Mouse (Mus musculus) frontal cortex, postnatal 14 days (tissue): Measurements from ENCODE around the gene Tmem45a.
"Not testable (repeated sequence)": the region's sequence is repeated elsewhere in the genome, so short reads cannot be mapped to it uniquely, and the experiment has no call there.

Experiments
- DNase-seq, 2 experiments: peaks; one replicate each; pipeline ENCODE4 v3.0.0; 2022; ENCODE audit warnings: low spot score in 2 of 2

The Tmem45a gene

DNA sequence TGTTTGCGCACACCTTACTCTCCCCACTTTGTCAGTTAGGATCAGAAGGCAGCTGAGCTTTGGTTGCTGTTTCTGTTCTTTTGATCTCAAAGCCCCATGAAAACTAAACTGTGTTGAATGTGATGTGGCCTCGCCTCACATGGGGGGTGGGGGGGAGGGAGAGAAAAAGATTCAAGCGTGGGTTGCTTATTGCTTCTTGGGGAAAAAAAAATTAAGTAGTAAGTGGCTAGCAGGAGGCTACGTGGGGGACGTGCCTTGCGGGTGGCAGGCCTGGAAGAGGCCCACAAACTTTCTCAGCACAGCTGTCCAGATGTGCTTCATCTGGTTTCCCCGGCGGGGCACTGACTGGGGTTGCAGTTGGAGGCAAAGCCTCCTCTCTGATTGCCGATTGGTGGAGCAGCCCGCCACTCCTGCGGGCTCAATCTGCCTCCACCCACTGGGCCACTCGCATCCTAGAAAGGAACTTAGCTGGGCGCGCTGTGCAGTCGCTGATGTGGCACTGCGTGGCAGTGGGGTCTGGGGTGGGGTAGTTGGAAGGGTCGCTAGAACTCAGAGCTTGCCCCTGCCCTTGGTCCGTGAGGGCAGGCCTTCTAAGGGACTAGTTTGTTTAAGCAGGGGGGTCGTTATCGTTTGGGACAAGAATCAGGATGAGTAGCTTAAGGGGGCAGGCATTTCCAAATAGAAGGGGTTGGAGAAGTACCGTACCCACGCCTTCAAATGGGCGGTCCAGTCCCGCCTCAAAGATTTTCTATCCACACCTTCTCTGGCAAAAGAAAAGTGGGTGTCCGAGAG, at the start of gene Tmem45a:
Tmem45a (minus strand) TSS at position 343 of the 792 bp plus-strand sequence.
- peak; percentile 58 to 70 for DNase-seq

DNA sequence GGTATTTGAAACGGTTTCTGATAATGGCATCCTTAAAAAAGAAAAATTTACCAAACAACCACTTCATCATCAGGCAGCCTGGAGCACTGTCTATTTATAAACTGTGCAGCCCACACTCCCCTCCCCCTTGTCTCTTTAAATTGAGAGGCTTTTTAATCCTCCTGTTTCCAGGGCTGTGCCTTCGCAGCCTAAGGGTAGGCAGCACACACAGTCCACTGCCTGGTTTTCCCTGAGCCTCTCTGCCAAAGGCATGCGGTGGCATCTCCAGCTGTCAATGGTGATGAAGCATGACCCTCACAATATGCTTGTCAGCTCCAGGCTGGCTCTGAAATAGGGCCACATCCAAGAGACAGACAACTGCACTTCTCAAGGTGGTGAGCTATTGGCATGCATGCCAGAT, 42.1 kb upstream of the Tmem45a start, which contains the start of gene Lnp1:
Lnp1 (minus strand) TSS at position 39 of the 400 bp plus-strand sequence.
- DNase-seq = no peak

DNA sequence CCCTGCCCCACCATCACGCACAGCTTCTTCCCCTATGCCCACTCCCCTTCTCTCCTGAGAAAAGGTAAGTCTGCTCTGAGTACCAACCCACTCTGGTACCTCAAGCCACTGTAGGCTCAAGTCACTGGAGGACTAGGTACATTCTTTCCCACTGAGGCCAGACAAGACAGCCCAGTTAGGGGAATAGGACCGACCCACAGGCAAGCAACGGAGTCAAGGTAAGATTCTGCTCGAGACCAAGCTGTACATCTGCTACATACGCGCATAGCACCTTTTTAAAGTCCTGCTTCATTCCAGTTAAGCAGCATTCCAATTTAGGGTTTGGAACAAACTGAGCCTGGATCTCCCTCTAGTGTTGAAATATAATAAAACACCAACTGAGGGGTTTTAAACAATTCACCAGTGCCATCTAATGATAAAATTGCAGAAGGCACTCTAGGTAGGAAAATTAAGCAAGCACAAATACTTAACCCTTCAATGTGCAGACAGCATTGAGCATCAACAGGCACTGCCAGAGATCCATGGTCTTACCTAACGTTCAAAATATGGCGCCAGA, 34.2 kb upstream of the Tmem45a start:
- peak in 1 of 2 experiments; percentile 10 for DNase-seq

GRCm38 (mm10) chr16:56917230-56917629, 31.3 kb upstream of the Tmem45a start:
- no peak for DNase-seq

DNA sequence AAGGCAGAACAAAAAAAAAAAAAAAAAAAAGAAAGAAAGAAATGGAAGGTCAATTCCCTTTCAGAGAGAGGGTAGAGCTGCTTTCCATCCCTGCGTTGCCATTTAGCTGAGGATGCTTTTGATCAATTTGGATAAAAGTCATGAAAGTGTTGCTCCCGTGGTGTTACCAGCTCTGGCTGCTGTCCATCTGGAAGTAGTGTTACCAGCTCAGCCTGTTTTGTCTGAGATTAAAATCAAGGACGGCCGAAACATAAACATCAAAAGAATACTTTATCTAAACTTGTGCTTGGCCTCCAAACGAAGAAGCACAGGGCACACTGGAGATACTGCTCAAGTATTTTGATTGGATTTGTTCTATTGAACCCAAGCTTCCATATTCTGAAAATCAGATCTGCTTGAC, 23.0 kb upstream of the Tmem45a start:
- DNase-seq = no peak

GRCm38 (mm10) chr16:56902206-56902605, 16.2 kb upstream of the Tmem45a start:
- not testable (repeated sequence) for DNase-seq

DNA sequence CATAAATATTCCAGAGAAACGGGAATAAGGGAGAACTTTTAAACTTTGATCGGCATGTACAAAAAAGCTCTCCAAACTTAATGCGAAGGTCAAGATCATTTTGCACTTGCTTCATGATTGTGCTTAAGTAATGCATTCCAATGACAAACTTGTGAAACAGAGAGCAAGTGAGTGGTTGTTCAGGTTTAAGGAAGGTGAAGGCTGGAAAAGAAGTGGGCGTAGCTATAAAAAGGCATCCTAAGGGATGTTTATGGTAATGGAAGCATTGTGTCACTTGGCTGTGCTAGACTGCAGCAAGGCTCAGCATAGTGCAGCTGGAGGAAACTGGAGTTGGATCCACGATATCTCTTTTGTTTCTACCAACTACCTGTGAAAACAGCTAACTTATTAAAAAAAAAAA, 5.6 kb upstream of the Tmem45a start:
- DNase-seq = no peak

GRCm38 (mm10) chr16:56886616-56887116, 700 bp upstream of the Tmem45a start:
- DNase-seq = no peak

- DNase-seq = no peak
These were observed 1.2 kb downstream of the Tmem45a start for GRCm38 (mm10) chr16:56884811-56885210.

- no peak for DNase-seq
These were observed 12.6 kb downstream of the Tmem45a start for GRCm38 (mm10) chr16:56873410-56873809.

DNA sequence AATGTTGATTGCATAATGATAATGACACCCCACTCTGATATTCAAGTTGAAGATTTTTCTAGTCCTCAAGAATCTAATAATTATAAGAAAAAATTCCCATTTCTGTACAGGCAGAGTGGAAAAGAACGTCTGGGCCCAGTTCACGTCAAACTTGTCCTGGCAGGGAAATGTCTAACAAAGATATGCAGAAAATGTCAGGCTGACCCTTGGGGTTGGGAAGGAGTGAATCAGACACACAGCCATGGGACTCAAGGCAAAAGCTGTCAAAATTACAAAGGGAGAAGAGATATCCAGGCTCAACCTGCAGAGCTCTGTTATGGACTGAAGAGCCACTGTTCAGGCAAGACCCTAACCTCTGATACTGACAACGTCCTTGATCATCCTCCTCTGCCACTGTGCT, 15.5 kb downstream of the Tmem45a start:
- DNase-seq = no peak

DNA sequence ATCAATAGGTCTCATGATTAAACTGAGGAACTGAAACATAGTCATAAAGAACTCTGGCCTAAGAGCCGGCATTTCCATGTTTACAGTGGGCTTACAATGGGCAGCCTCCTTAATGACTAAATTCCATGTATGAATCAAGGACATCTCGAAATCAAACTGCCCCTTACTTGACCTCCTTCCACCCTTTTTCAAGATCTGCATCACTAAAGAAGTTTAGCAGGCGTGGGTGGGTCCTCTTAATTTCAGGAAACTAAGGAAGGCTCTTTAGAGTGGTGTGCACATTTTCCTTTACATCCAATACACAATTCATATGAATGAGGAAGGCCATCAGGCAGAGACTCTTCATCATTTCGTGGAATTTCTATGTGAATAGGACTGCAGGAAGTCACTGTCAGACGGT, 17.6 kb downstream of the Tmem45a start:
- DNase-seq = no peak

DNA sequence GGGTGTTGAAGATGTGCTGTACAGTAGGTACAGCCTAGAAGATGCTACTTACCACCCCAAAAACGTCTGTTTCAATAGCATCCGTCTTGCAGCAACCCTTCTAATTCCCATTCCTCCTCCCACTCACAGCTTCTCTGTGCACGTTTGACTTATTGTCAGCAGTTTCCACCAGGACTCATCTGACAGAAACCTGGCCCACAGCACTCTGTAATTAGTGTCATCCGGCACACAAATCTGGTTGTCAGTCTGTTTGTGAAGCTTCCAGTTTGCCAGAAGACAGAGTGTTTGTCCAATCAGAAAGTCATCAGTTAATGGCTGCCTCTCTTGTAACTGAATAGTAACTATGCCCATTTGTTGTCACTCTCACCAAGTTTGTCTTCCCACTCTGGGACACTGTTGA, 18.4 kb downstream of the Tmem45a start:
- DNase-seq = no peak

- DNase-seq = no peak
These were observed 33.0 kb downstream of the Tmem45a start for GRCm38 (mm10) chr16:56852841-56853587.

GRCm38 (mm10) chr16:56842988-56843387, 43.0 kb downstream of the Tmem45a start:
- no peak for DNase-seq

GRCm38 (mm10) chr16:56833312-56833711, 52.7 kb downstream of the Tmem45a start:
- no peak for DNase-seq

- no peak for DNase-seq
These were observed 54.0 kb downstream of the Tmem45a start for GRCm38 (mm10) chr16:56831986-56832385.

DNA sequence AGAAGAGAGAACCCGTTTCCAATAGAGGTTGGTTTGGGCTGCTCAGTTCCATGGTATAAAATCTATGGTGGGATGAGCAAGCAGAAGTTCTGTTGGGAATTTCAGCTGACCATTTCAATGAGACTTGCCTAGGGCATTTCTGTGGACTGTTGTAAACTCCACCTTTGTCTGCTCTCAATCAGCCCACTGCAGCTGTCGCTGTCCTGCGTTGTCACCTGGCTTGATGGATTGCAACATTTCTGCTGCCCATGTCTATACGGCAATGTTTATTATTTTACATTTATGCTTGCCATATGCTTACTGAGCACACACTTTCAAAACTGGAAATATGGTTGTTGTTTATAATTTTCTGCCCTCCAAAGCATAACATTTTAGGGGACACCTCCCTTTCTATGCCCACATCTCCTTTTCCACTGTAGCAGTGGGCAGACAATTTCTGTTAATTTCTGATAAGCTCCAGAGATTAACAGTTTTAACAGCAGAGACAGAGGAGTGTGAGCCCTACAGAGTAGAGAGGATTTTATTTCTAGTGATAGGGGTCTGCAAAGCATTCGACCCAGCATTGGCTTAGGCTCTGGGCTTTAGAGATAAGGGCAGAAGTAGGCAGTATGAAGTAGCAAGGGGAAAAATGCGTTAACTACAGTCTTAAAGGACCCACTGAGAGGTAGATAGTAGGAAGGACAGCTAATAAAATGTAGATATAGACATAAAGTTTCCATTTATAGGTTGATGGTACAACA, 84.4 kb downstream of the Tmem45a start:
- no peak for DNase-seq

- no peak for DNase-seq
These were observed 85.0 kb downstream of the Tmem45a start for GRCm38 (mm10) chr16:56800946-56801345.

DNA sequence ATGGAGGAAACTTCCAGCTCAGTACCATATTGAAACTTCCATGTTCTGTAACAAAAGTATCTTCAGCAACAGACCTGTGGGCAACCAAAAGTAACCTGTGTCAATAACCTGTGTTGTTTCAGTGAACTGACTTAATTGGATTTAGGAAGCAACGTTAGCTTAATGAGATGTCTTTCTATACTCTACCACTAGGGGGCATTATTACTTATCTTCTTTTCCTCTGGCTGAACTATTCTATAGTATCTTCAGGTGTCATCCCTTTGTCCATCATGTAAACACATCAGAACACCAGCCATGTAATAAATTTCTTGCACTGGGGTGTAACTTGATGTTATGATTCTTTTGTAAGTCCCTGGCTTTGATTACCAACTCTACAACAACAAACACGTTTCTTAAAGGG, 85.5 kb downstream of the Tmem45a start:
- no peak for DNase-seq

GRCm38 (mm10) chr16:56799541-56800029, 86.4 kb downstream of the Tmem45a start:
- no peak for DNase-seq

- no peak for DNase-seq
These were observed 87.1 kb downstream of the Tmem45a start for GRCm38 (mm10) chr16:56798873-56799272.
